Mouse (Mus musculus): ENCODE measurements around the gene Zfp641.

Gene Zfp641

DNA sequence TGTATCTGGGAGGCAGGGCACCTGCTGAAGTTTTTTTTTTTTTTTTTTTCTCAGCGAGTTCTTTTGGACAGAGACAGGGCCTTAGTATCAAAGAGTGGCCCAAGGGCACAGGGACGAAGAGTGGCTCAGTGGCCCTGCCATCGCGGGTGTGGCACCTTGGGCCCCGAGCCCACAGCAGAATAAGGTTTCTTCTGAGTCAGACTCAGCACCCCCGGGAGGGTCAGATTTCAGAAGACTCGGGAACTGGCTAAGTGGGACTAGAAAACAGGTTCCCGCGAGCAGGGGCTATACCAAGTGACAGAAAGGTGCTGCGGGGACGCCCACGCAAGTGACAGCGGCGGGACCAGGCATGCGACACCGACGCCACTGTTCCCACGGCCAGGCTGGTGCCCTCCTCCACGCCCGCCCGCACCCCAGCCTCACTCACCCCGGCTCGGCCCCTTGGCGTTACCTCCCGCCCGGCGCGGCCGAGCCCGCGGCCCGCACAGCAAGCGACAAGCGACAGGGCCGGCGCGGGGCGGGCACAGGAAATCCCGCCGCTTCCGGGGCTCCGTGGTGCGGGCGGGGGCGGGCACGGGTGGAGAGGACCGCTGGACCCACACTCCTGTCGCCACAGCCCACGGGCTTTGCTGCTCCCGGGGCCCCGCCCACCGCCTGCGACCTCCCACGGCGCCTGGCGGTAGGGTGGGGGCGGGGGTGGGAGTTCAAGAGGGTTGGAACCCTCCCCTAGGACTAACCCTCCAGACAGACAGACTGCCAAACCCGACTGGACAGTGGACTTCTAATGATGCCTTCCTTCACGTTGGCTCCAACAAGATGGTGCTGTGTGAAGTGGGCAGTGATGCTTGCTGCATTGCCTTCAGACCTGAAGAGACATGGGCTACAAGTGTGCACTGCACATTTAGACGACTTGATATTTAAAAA is at the start of gene Zfp641:
Zfp641 (minus strand) TSS at position 534 of the 924 bp plus-strand sequence.
- peak in 1 of 2 experiments; percentile 27 for DNase-seq (ENCODE audit: low spot score in 2 of 2)

DNA sequence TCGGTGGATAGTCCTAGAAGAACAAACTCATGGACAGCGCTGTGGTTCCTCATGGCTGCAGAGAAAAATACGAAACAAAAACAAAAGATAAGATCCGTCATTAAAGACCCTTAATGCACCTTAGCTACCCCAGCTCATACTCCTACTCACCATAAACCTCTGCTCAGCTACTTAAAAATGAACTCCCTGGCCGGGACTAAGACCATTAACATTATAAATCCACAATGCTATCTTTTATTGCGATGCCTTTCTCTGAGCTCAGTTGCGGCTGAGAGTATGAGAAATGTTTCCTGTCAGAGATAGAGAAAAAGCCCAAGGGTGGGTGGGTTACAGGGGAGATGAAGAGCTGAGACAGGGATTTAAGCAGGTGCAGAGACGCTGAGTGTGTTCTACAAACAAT is 44.9 kb upstream of the Zfp641 start, which contains the start of gene Olfr284:
Olfr284 (minus strand) TSS at position 101 of the 400 bp plus-strand sequence.
- DNase-seq (ENCODE audit: low spot score in 2 of 2) = no peak

DNA sequence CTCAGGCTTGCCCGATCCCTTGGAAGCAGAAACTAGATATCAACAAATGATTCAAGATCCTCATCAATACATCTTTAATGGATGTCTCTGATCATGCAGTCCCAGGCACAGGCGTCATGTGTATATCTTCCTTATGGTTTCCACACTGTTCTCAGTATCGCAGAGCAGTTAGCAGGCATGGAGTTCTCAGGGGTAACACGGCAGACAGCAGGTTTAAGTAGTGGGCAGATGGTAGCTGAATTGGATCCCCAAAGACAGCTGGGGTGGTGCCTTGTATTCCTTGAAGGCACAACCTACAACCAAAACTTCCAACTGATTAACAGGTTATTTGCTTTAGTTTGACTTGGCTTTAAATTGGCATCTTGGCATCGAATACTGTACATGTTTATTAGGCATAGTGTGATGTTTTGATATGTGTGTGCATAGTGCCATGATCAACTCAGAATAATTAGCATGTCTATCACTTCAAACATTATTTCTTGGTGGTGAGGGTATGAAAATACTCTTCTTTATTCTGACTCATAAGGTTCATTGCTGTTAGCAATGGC is 21.3 kb upstream of the Zfp641 start, which contains the start of gene Olfr285:
Olfr285 (minus strand) TSS at position 177 of the 548 bp plus-strand sequence.
- DNase-seq (ENCODE audit: low spot score in 2 of 2) = no peak

DNA sequence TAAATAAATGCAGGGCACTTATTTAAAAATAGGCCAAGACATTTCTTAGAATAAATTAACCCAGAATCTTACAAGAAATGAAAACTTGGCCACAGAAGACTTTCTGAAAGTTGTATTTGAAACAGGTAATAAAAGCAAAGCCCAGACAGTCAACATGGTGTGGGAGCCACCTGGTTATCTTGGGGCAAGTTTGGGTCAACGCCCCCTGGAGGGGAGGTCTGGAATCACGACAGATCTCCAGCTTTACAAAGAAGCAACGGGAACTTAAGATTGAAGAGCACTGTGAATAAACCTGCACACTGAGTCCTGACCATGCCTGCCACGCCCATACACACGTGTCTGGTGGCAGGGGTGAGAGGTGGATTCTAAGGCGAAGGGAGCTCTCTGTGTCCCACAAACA is 19.7 kb upstream of the Zfp641 start:
- DNase-seq (ENCODE audit: low spot score in 2 of 2) = no peak

DNA sequence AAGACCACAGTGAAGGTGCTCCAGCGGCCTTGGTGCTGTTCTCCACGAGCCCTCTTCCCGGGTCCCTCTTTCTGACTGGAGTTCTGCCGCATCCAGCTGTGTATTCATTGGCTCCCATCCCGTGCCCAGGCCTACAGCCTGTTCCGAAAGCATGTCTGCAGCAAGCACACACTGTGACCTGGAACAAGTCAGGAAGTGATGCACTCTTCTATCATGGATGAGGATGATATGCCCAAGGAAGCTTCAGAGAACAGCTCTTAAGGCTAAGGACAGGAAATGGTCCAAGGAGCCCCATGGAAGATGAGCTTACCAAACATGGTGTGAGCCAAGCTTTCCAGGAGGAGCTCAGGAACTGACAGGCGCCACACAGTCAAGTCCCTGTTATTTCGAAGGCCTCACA is 2.3 kb downstream of the Zfp641 start:
- DNase-seq (ENCODE audit: low spot score in 2 of 2) = no peak

DNA sequence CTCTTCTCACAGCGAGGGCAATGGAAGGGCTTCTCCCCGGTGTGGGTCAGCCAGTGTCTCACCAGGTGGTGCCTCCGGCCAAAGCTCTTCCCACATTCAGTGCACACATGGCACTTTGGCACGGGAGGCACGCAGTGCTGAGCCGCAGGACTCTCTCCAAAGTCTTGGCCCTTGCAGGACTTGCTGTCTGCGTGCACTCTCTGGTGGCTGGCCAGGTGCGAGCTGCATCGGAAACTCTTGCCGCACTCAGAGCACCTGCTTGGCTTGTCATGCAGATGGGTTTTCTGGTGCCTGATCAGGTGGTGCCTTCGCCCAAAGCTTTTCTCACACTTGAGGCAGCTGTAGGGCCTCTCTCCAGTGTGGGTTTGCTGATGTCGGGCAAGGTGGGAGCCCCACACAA is 7.4 kb downstream of the Zfp641 start:
- DNase-seq (ENCODE audit: low spot score in 2 of 2) = no peak

DNA sequence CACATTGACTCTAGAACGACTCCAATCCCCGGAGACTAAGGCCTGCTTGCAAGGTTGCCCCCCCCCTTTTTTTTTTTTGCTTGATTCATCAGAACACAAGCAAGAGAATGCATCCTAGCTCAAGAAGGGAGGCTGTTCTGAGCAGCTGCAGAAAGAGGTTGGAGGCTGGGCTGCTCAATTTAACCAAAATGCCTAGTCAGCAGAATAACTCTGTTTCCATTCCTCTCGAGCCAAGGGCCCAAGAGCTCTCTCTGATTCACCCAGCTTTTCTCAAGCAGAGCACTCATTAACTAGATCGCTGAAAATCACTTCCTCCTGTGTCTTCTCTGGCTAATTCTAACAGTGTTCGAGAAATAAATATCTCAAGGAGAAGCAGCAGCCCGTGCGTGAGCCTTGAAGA is 9.5 kb downstream of the Zfp641 start:
- DNase-seq (ENCODE audit: low spot score in 2 of 2) = no peak

DNA sequence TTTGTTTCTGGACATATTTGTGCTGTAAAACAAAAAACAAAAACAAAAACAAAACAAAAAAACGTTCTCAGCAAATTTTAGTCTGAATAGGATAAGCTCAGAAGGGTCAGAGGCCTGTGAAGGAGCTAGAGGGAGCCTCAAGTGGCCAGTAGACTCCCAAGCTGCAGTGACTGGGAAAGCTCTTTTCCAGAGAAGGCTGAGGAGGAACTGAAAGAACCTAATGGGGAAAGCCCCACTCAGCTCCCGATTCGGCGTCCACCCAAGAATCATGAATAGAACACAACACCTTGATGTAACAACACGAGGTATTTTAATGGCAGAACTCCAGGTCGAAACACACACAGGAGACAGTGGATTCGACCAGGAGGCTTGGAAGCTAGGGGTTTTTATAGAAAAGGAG is 38.2 kb downstream of the Zfp641 start:
- no peak for DNase-seq (ENCODE audit: low spot score in 2 of 2)

DNA sequence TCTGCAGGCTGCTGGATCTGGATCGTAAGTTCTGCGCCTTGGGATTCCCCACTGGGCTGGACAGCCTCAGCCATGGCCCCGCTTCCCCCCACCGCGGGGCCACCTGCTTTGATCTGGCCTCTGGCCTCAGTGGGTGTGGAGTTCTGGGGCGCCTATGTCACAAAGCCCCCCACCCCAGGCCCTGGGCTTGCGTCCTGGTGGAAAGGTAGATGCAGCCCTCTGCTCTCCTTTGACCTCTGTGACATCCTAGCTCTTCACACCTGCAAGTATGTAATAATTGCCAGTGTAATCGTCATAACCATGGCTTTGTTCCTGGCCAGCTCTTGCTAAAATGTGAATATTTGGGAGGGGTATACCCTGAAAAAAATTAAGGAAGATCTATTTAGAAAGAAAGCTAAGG is 38.8 kb downstream of the Zfp641 start, which contains the start of gene H1fnt:
H1fnt (minus strand) TSS at position 101 of the 400 bp plus-strand sequence.
- no peak for DNase-seq (ENCODE audit: low spot score in 2 of 2)

DNA sequence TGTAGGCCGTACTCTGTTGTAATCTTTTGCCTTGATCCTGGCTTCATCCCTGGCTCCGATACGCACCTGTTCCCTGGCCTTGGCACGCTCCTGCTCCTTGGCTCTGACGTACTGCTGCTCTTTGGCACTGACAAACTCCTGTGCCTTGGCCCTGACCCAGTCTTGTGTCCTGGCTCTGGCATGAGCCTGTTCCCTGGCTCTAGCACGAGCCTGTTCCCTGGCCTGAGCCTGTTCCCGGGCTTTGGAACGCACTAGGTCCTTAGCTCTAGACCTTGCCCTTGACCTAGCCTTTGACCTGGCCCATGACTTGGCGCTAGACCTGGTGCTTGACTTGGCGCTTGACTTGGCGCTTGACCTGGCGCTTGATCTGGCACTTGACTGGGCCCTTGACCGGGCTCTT is 39.7 kb downstream of the Zfp641 start:
- no peak for DNase-seq (ENCODE audit: low spot score in 2 of 2)
